Comparison of ENCODE assay signal across 27 mouse cellular contexts in genomic region chr6:124278291-124278690, GRCm38 (mm10). TPM values are rescaled to one million over a fixed set of nuclear protein-coding genes. Genes with fewer than 3 reads are reported as not detected.
"Had no signal": no experiment of that assay in that cellular context is flagged by ENCODE, and none has a peak within 500 bp of the region (broad histone marks: within the 10 kb centered on the region; RNA-seq: fewer than 3 reads in every experiment).

No protein-coding gene starts in this region.

- H3K4me1 ChIP-seq: lung, embryonic 15.5 days; midbrain, embryonic 10.5 days; midbrain, embryonic 12.5 days; neural tube, embryonic 13.5 days; neural tube, embryonic 15.5 days had no signal

- H3K4me2 ChIP-seq: lung, embryonic 15.5 days; midbrain, embryonic 12.5 days; neural tube, embryonic 13.5 days; neural tube, embryonic 15.5 days had no signal

- ATAC-seq: lung, postnatal 0 days; midbrain, embryonic 16.5 days had no signal

- H3K9ac ChIP-seq: lung, embryonic 15.5 days; midbrain, embryonic 12.5 days; neural tube, embryonic 13.5 days; neural tube, embryonic 15.5 days had no signal

- H3K27me3 ChIP-seq: lung, embryonic 15.5 days; midbrain, embryonic 12.5 days; neural tube, embryonic 13.5 days; neural tube, embryonic 15.5 days had no signal

- DNase-seq: lung, adult 2 months; lung, postnatal 14 days; lung, postnatal 36 days; midbrain, embryonic 14.5 days; retina, postnatal 1 day; right cerebral cortex, adult 18-20 months; right cerebral cortex, postnatal 25 days; right cerebral cortex, postnatal 4 days; spleen, adult 18-20 months; thymus, adult 18-20 months; thymus, postnatal 25 days; thymus, postnatal 4 days had no signal

- H3K4me3 ChIP-seq: lung, embryonic 15.5 days; midbrain, embryonic 10.5 days; midbrain, embryonic 12.5 days; myocyte; neural tube, embryonic 13.5 days; neural tube, embryonic 15.5 days had no signal

- H3K9me3 ChIP-seq: lung, embryonic 15.5 days; midbrain, embryonic 10.5 days; midbrain, embryonic 12.5 days; neural tube, embryonic 13.5 days; neural tube, embryonic 15.5 days had no signal

- H3K27ac ChIP-seq: lung, embryonic 15.5 days; midbrain, embryonic 10.5 days; midbrain, embryonic 12.5 days; neural tube, embryonic 13.5 days; neural tube, embryonic 15.5 days had no signal

- H3K36me3 ChIP-seq: lung, embryonic 15.5 days; midbrain, embryonic 10.5 days; midbrain, embryonic 12.5 days; neural tube, embryonic 13.5 days; neural tube, embryonic 15.5 days had no signal

RNA-seq across cellular contexts. Expression of gene Cd163, which starts 26.2 kb away (rescaled TPM):
- polyA plus RNA-seq: midbrain, embryonic 10.5 days; neural tube, embryonic 11.5 days had no signal

RNA-seq across cellular contexts. Expression of gene Vmn2r27, which starts 46.6 kb away (rescaled TPM):
- total RNA-seq: megakaryocyte-erythroid progenitor cell, adult 5-6 weeks had no signal
- polyA plus RNA-seq: liver, embryonic 16.5 days; lung, adult 2 months; lung, embryonic 15.5 days; lung, postnatal 0 days; midbrain, embryonic 10.5 days; midbrain, embryonic 12.5 days; midbrain, embryonic 14.5 days; midbrain, embryonic 16.5 days; myocyte; neural tube, embryonic 11.5 days; neural tube, embryonic 13.5 days; neural tube, embryonic 15.5 days; small intestine, adult 2 months; stomach, embryonic 14.5 days; stomach, embryonic 16.5 days; urinary bladder, adult 2 months had no signal
